Comparison of ENCODE assay signal across 16 mouse cellular contexts in the genomic region with DNA sequence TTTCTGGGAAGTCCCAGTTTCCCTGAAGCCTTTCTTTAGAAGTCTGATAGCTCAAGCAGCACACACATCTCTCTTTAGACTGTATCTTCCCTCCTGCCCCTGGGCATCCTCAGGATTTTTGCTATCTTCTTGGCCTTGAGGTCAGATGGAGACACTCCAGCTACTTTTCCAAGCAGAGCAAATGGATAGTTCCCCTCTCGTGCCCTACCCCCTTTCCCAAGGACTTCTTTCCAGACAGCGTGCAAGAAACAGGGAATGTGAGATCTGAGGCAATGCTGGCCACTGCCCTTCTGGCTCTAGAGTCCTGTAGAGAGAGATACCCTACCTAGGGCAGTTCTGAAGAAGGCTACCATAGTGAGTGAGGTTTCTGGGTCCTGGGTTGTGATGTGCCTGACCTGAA.
DNase-seq lines count a peak whose midpoint lies in the region; ATAC-seq lines count a peak whose summit lies in the region.
"Had no signal": no experiment of that assay in that cellular context is flagged by ENCODE, and none has a peak within 500 bp of the region (broad histone marks: within the 10 kb centered on the region; RNA-seq: fewer than 3 reads in every experiment).

No protein-coding gene starts in this region.

- no peak for DNase-seq in heart, embryonic 10.5 days (ENCODE audit: low spot score)
- DNase-seq in midbrain, embryonic 11.5 days (ENCODE audit: low spot score, missing footprints), result no peak
- no peak for DNase-seq in cerebellum, postnatal 25 days
- DNase-seq in frontal cortex, postnatal 10 days (ENCODE audit: low spot score in 2 of 2), result no peak
- DNase-seq: kidney, adult 11 months; kidney, postnatal 10 days; retina, postnatal 1 day; spleen, adult 18-20 months; thymus, postnatal 4 days had no signal

- peak overlapping the region; percentile 70 for H3K27ac ChIP-seq in heart, embryonic 10.5 days
- no peak overlapping the region for H3K27ac ChIP-seq in heart, embryonic 11.5 days (ENCODE audit: low read depth, low read length)
- H3K27ac ChIP-seq in midbrain, embryonic 13.5 days, result no peak overlapping the region
- H3K27ac ChIP-seq in midbrain, embryonic 11.5 days (ENCODE audit: low read depth, low read length), result no peak overlapping the region
- peak overlapping the region; percentile 83 for H3K27ac ChIP-seq in intestine, embryonic 15.5 days
- peak overlapping the region; percentile 37 for H3K27ac ChIP-seq in stomach, embryonic 15.5 days
- H3K27ac ChIP-seq: liver, embryonic 12.5 days had no signal

- H3K4me3 ChIP-seq in heart, embryonic 10.5 days, result no peak overlapping the region
- H3K4me3 ChIP-seq in heart, embryonic 11.5 days (ENCODE audit: low read depth, low read length), result no peak overlapping the region
- no peak overlapping the region for H3K4me3 ChIP-seq in midbrain, embryonic 13.5 days (replicated peaks)
- H3K4me3 ChIP-seq in midbrain, embryonic 11.5 days (ENCODE audit: low read depth, low read length), result no peak overlapping the region
- H3K4me3 ChIP-seq in intestine, embryonic 15.5 days (replicated peaks), result no peak overlapping the region
- H3K4me3 ChIP-seq in stomach, embryonic 15.5 days (replicated peaks), result no peak overlapping the region
- H3K4me3 ChIP-seq: liver, embryonic 12.5 days had no signal

- peaks cover 32% of the 10 kb centered on the region for H3K4me1 ChIP-seq in heart, embryonic 10.5 days
- peaks cover 16% of the 10 kb centered on the region for H3K4me1 ChIP-seq in heart, embryonic 11.5 days (ENCODE audit: control insufficient read depth, insufficient read depth, low read length)
- peaks cover 20% of the 10 kb centered on the region for H3K4me1 ChIP-seq in midbrain, embryonic 13.5 days (replicated peaks)
- peaks cover 12% of the 10 kb centered on the region for H3K4me1 ChIP-seq in midbrain, embryonic 11.5 days (ENCODE audit: control insufficient read depth, insufficient read depth, low read length)
- peaks cover 33% of the 10 kb centered on the region for H3K4me1 ChIP-seq in intestine, embryonic 15.5 days (replicated peaks)
- peaks cover 33% of the 10 kb centered on the region for H3K4me1 ChIP-seq in stomach, embryonic 15.5 days

- 37% methylated on average over 2 of the region's 2 CpGs for WGBS in heart, embryonic 10.5 days
- 22% methylated on average over 2 of the region's 2 CpGs for WGBS in heart, embryonic 11.5 days (ENCODE audit: insufficient replicate concordance)
- WGBS in midbrain, embryonic 13.5 days, result 55% methylated on average over 2 of the region's 2 CpGs
- WGBS in midbrain, embryonic 11.5 days, result 71% methylated on average over 2 of the region's 2 CpGs
- 24% methylated on average over 2 of the region's 2 CpGs for WGBS in intestine, embryonic 15.5 days
- 34% methylated on average over 2 of the region's 2 CpGs for WGBS in stomach, embryonic 15.5 days

- H3K4me2 ChIP-seq in heart, embryonic 11.5 days, result no peak overlapping the region
- no peak overlapping the region for H3K4me2 ChIP-seq in midbrain, embryonic 13.5 days (replicated peaks)
- H3K4me2 ChIP-seq in midbrain, embryonic 11.5 days, result no peak overlapping the region
- H3K4me2 ChIP-seq in intestine, embryonic 15.5 days (replicated peaks), result no peak overlapping the region
- no peak overlapping the region for H3K4me2 ChIP-seq in stomach, embryonic 15.5 days
- H3K4me2 ChIP-seq: liver, embryonic 12.5 days had no signal

- H3K9ac ChIP-seq in heart, embryonic 11.5 days (ENCODE audit: low read depth, low read length), result no peak overlapping the region
- no peak overlapping the region for H3K9ac ChIP-seq in midbrain, embryonic 13.5 days (replicated peaks)
- H3K9ac ChIP-seq in midbrain, embryonic 11.5 days (ENCODE audit: low read length), result no peak overlapping the region
- H3K9ac ChIP-seq in intestine, embryonic 15.5 days, result no peak overlapping the region
- no peak overlapping the region for H3K9ac ChIP-seq in stomach, embryonic 15.5 days
- H3K9ac ChIP-seq: liver, embryonic 12.5 days had no signal

- no peaks in the 10 kb centered on the region for H3K27me3 ChIP-seq in heart, embryonic 10.5 days (ENCODE audit: insufficient read depth, poor library complexity, severe bottlenecking)
- H3K27me3 ChIP-seq in heart, embryonic 11.5 days (ENCODE audit: control insufficient read depth, insufficient read depth, low read length), result no peaks in the 10 kb centered on the region
- no peaks in the 10 kb centered on the region for H3K27me3 ChIP-seq in midbrain, embryonic 13.5 days
- no peaks in the 10 kb centered on the region for H3K27me3 ChIP-seq in midbrain, embryonic 11.5 days (ENCODE audit: control insufficient read depth, insufficient read depth, low read length)
- no peaks in the 10 kb centered on the region for H3K27me3 ChIP-seq in intestine, embryonic 15.5 days (replicated peaks)
- H3K27me3 ChIP-seq in stomach, embryonic 15.5 days (replicated peaks), result no peaks in the 10 kb centered on the region
- H3K27me3 ChIP-seq: Patski had no signal

- no peaks in the 10 kb centered on the region for H3K36me3 ChIP-seq in heart, embryonic 10.5 days
- H3K36me3 ChIP-seq in heart, embryonic 11.5 days (ENCODE audit: control insufficient read depth, insufficient read depth, low read length), result no peaks in the 10 kb centered on the region
- no peaks in the 10 kb centered on the region for H3K36me3 ChIP-seq in midbrain, embryonic 13.5 days
- H3K36me3 ChIP-seq in midbrain, embryonic 11.5 days (ENCODE audit: control insufficient read depth, insufficient read depth, low read length), result no peaks in the 10 kb centered on the region
- H3K36me3 ChIP-seq in intestine, embryonic 15.5 days, result no peaks in the 10 kb centered on the region
- no peaks in the 10 kb centered on the region for H3K36me3 ChIP-seq in stomach, embryonic 15.5 days
- H3K36me3 ChIP-seq: liver, embryonic 12.5 days had no signal

- no peak for ATAC-seq in heart, embryonic 11.5 days (replicated peaks; ENCODE audit: insufficient number of reproducible peaks, low FRiP score, low TSS enrichment)
- peak; percentile 16; the same call in 1 of the 2 replicates for ATAC-seq in midbrain, embryonic 13.5 days
- ATAC-seq in midbrain, embryonic 11.5 days (ENCODE audit: low FRiP score), result no peak
- no peak for ATAC-seq in intestine, embryonic 15.5 days
- no peak for ATAC-seq in stomach, embryonic 15.5 days (ENCODE audit: insufficient read depth, low FRiP score, low read depth)
- ATAC-seq: Patski had no signal

- H3K9me3 ChIP-seq in heart, embryonic 10.5 days, result no peaks in the 10 kb centered on the region
- no peaks in the 10 kb centered on the region for H3K9me3 ChIP-seq in heart, embryonic 11.5 days (replicated peaks; ENCODE audit: control insufficient read depth, low read length)
- no peaks in the 10 kb centered on the region for H3K9me3 ChIP-seq in midbrain, embryonic 13.5 days
- no peaks in the 10 kb centered on the region for H3K9me3 ChIP-seq in midbrain, embryonic 11.5 days (ENCODE audit: control insufficient read depth, low read length)
- H3K9me3 ChIP-seq in intestine, embryonic 15.5 days, result no peaks in the 10 kb centered on the region
- H3K9me3 ChIP-seq in stomach, embryonic 15.5 days, result no peaks in the 10 kb centered on the region
- H3K9me3 ChIP-seq: liver, embryonic 12.5 days; megakaryocyte, embryonic 14.5 days had no signal

Comparison
In these comparisons a context has a peak if more than half of its experiments do, and no peak if none do; other contexts are left out.
1. H3K27ac ChIP-seq: peak in heart, embryonic 10.5 days (single experiment), intestine, embryonic 15.5 days (single experiment) and stomach, embryonic 15.5 days (single experiment); none in heart, embryonic 11.5 days (single experiment), midbrain, embryonic 13.5 days (single experiment) and midbrain, embryonic 11.5 days (single experiment).